Mouse (Mus musculus): ENCODE results near the gene Itgav. TPM values are rescaled to one million over a fixed set of nuclear protein-coding genes. Genes with fewer than 3 reads are reported as not detected.

Gene Itgav
- 15.0 and 16.2 TPM in 2 replicates for polyA plus RNA-seq (2012; rRNA removed)

GRCm38 (mm10) chr2:83723921-83724826, at the start of gene Itgav:
Gene Itgav (plus strand): TSS chr2:83724397.

GRCm38 (mm10) chr2:83812483-83813272, 88.5 kb downstream of the Itgav start, which contains the start of gene Fam171b:
Gene Fam171b (plus strand): TSS chr2:83812636.

Other genes with a start within 250 kb of the Itgav start
- gene Zc3h15, start 80.0 kb upstream of the Itgav start, polyA plus RNA-seq (2012; rRNA removed), result 126 and 143 TPM in 2 replicates
- 61.6 and 64.3 TPM in 2 replicates for gene Fam171b, start 88.2 kb downstream of the Itgav start, polyA plus RNA-seq (2012; rRNA removed)
- gene Zswim2, start 216.8 kb downstream of the Itgav start, polyA plus RNA-seq (2012; rRNA removed), result 0.03 TPM in 1 of 2 replicates, not detected in the other
- gene Gm13698, start 231.3 kb downstream of the Itgav start, polyA plus RNA-seq (2012; rRNA removed), result not detected in 2 replicates
- gene Gm13693, start 237.1 kb downstream of the Itgav start, polyA plus RNA-seq (2012; rRNA removed), result not detected in 2 replicates
- not detected in 2 replicates for gene Gm13695, start 242.9 kb downstream of the Itgav start, polyA plus RNA-seq (2012; rRNA removed)
- gene Gm13696, start 248.7 kb downstream of the Itgav start, polyA plus RNA-seq (2012; rRNA removed), result not detected in 2 replicates